Mouse (Mus musculus) monocyte, adult 2 months (primary cell): ENCODE results near the gene Rtn3.
"Not testable (repeated sequence)": the region's sequence is repeated elsewhere in the genome, so short reads cannot be mapped to it uniquely, and the experiment has no call there.

Experiments
- DNase-seq, 2 experiments: peaks; one replicate each; pipeline ENCODE4 v3.0.0; 2022; ENCODE audit warnings: low spot score in 2 of 2, low read depth in 1 of 2

Gene Rtn3

DNA sequence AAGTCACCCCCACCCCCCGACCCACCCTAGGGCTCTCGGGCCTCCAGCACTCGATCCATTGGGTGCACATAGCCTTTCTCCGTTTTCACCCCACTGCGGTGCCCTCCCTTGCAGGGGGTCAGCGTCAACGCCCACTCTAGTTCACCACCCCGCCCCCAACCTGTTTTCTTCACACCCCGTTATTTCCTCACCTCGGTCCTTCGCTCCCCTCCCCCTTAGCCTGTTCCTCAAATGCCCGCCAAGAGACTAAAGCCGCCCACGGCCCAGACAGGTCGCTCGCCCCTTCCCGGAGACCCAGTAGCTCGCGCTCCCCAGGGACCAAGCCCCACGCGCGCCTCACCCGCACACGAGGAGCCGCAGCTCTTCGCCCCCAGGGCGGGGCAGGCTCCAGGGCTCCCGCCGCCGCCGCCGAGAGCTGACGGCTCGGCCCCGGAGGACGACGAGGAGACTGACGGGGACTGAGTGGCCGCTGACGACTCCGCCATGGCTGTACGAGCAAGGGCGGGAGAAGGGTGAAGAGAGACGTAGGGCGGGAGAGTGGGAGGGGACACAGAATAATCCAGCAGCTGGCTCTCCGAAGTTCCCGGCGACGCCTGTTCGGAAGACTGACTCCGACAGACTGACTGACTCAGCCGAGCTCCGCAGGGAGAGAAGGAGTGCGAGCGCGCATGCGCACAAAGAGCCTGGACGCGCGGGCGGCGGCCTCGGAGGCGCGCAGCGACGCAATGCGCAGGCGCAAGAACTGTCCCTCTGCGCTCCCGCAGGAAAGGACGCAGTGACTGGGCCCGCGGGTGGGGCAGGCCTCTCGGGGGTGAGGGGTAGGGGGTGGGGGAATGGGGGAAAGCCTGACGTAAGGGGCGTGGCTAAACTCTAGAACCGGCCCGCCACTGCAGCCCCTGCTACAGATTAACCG, at the start of gene Rtn3:
Gene Rtn3, minus strand, starts transcription at position 683 of the 913 bp plus-strand sequence.
- peak; percentile 80 to 89 for DNase-seq

DNA sequence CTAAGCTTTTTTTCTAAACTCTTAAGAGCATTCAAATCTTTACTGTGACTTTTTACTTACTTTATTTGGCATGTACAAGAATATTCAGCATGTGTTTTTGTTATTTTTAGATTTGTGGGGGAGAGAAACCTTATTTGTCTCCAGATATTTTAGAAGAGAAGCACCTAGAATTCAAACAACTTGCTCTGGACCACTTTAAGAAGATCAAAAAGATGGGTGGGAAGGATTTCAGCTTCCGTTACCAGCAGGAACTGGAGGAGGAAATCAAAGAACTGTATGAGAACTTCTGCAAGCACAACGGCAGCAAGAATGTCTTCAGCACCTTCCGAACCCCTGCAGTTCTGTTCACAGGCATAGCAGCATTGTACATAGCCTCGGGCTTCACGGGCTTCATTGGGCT, 48.8 kb upstream of the Rtn3 start:
- DNase-seq: no peak

DNA sequence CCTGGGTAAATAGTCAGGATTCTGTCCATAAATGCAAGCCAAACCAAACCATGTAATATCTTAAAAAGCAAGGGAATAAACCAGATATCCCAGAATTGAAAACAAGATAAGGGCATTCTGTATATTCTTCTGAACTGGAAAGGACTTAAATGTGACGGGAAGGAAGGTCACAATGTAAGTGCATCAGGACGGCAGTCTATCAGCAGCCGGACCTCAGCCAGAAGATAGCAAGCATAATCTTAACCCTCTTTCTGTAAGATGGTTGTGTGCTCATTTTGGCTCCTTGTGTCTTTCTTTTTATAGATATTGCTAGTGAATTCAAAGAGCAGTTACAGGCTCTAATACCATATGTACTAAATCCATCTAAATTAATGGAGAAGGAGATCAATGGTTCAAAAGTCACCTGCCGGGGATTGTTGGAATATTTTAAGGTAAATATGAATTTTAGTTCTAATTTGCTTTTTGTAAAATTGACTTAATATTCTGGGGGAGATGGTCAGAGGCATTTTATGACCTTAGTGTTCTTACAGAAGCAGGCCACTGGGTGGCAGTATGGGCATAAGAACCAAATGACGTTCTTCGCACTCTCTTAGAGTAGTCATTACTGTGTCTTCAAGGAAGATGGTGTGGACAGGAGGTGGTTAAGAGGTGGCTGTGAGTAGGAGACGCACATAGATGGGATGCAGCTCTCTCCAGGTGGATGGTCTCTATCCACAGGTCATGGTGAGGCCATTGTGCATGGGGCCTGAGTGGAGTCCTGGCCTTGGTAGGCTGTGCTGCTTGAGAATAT, 45.8 kb upstream of the Rtn3 start:
- DNase-seq: peak in 1 of 2 experiments; percentile 8

- DNase-seq: no peak
Observed at GRCm38 (mm10) chr19:7524879-7525278, 41.8 kb upstream of the Rtn3 start.

DNA sequence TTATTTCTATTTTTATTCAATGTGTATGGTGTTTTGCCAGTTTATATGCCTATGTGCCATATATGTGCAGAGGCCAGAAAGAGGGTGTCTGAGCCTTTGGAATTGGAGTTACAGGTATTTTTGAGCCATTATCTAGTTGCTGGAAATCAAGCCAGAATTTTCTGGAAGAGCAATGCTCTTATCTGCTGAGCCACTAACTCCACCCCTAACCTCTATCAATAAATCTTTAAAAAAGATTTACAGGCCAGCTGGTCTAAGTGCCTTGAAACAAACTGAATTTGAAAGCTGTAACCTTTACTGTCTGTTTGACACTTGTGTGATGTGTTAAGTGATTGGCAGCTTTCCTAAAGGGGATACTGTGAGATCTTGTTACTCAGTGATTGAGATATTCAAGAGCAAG, 40.7 kb upstream of the Rtn3 start:
- DNase-seq: no peak

- DNase-seq: no peak
Observed at GRCm38 (mm10) chr19:7523292-7523691, 40.2 kb upstream of the Rtn3 start.

DNA sequence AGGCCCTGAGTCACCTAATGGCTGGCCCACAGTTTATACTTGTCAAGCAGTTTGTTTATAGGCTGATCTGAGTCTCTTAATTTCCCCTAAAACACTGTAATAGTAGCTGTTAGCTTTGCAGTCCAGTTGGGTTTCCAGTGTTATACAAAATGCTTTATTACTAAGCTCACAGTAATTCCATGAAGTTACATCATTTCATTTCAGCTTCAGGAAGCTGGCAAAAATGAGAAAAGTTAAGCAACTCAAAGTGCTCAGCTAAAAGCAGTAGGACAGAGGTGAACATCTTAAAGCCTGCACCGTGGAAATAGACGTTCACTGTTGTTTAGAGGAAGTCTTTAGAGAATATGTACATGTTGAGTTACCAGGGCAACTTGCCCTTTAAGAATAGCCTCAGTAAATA, 39.8 kb upstream of the Rtn3 start:
- no peak for DNase-seq

DNA sequence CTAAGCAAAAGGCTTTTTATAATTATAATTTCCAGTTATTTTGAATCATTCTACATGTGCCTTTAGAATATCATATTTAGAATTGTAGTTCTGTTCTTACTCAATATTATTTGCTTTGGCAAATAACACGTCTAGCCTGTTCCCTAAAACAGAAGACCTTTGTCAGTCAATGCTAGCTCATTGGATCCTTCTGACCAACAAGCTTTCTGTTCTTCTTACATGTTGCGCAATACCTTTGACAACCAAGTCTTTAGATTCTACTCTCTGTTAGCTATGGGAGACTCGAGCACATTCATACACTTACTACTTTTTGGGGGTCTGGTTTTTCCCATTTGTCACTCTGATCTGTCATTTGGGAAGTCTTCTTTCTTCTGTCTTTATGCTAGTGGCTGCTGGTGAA, 38.5 kb upstream of the Rtn3 start:
- no peak for DNase-seq

- no peak for DNase-seq
Observed at GRCm38 (mm10) chr19:7516437-7516836, 33.4 kb upstream of the Rtn3 start.

DNA sequence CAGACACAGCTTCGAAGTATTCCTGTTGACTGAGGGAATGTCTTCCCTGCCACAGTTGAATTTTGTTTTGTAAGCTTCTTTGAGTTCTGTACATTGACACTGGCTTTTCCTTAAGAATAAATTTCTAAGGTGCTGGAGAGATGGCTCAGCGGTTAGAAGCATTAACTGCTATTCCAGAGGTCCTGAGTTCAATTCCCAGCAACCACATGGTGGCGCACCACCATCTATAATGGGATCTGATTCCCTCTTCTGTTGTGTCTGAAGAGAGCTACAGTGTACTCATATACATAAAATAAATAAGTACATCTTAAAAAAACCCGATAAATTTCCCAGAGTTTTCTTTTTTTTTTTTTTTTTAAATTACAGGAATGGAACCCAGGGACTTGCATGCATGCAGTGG, 24.9 kb upstream of the Rtn3 start:
- DNase-seq: no peak

- DNase-seq: no peak
Observed at GRCm38 (mm10) chr19:7506321-7506720, 23.2 kb upstream of the Rtn3 start.

DNA sequence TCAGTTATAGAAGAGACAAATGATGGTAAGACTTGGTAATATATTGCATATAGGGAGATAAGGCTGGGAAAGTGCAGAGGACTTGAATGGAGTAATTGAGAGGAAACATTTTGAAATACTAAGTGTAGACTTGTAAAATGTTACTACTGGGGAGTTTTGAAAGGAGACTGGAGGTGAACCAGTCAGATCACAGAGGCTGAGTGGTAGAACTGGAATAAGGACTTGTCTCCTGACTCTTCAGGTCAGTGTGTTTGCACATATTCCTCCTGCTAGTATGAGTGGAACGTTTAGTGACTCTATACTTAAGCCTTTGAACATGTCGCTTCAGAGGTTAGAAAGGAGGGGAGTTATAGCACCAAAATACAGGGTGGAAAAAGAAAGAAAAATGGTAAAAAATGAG, 19.4 kb upstream of the Rtn3 start:
- no peak for DNase-seq

- no peak for DNase-seq
Observed at GRCm38 (mm10) chr19:7500701-7501100, 17.6 kb upstream of the Rtn3 start.

DNA sequence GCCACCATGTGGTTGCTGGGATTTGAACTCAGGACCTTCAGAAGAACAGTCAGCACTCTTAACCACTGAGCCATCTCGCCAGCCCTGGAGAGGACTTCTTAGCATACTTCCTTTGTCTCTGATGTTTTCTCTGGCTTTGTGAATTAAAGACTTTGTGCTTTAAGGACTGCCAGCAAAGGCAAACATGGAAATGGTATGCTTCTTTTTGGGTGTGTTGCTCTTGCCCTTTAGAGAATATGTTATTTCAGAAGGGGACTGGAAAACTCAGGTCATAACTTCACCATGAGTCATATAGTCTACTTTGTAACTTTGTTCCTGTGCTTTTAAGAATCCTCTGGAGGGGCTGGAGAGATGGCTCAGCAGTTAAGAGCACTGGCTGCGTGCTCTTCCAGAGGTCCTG, 15.7 kb upstream of the Rtn3 start:
- DNase-seq: no peak

- not testable (repeated sequence) for DNase-seq
Observed at GRCm38 (mm10) chr19:7496070-7496469, 13.0 kb upstream of the Rtn3 start.

GRCm38 (mm10) chr19:7495221-7496038, 12.3 kb upstream of the Rtn3 start:
- DNase-seq: no peak

DNA sequence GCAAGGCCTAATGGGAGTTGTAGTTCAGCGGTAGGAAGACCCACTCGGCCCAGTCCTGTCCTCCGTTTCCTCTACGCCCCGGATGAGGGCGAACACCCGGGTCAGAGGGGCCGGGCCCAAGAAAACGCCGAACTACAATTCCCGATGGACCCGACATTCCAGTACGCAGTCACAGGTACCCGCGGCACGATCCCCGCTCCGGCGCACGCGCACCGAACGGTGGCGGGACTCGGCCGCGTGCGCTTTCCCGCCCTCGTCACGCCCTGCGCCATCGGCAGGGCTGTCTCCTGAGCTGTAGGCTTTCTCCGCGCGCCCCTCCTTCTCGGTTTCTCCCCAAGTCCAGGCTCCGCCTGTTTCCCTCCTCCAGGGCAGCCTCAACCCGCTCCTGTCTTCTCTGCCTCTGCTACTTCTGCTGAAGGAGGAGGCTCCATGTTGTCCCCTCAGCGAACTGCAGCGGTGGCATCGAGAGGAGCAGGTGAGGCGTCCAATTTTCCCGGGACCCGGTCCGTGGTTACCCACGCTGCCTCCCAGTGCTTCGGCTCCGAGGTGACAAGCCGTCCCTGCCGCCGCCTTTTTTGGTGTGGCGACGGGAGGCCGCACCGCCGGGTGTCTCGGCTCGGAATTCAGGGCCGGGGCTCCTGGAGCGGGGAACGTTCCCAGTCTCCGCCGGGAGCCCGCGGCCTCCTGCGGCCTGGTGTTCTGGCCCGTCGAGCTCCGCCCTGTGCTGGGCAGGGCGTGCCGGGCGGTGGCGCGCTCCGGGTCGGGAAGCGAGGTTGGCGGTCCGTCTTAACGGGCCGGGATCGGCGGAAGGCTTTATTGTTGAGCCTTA, 11.3 kb upstream of the Rtn3 start:
- peak; percentile 73 to 80 for DNase-seq

DNA sequence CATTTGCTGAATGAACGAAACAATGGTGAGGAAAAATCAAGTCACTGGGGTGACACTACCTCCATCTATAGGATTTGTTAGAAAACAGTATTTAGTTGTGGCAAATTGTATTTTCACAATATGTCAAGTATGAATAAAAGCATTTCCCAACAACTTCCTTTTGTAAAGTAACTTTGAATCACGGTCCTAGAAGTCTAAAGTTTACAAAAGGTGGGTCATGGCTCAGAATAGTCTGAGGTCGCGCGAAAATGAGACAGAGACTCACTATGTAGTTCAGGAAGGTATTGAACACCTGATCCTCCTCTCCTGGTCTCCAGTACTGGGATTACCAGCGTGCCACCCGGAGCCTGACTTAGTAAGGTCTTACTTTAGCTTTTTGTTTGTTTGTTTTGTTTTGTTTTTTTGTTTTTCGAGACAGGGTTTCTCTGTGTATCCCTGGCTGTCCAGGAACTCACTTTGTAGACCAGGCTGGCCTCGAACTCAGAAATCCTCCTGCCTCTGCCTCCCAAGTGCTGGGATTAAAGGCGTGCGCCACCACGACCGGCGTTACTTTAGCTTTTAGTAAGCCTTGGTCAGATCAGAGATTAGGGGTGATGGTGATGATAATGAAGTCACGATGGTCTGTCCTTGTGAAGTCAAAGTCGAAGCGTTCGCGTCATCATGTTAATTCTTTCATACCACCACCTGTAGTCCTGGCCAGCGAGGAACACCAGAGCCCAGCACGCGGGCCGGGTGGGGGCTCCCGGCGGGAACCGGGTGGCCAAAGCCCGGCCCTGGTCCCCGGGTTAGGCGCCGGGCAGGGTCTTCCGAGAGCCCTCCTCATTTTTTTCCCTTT, 10.5 kb upstream of the Rtn3 start, which contains the start of gene Atl3:
Gene Atl3, plus strand, starts transcription at position 689 of the 835 bp plus-strand sequence.
- DNase-seq: no peak

- no peak for DNase-seq
Observed at GRCm38 (mm10) chr19:7492682-7493081, 9.6 kb upstream of the Rtn3 start.
